Mouse (Mus musculus) spleen, adult 18-20 months (tissue): Measurements from ENCODE around the gene Pfpl.

ENCODE experiments used
- DNase-seq, 2 experiments: peaks; one replicate each; pipeline ENCODE4 v3.0.0; 2022; ENCODE audit warnings: mixed read lengths in 2 of 2

Pfpl gene

DNA sequence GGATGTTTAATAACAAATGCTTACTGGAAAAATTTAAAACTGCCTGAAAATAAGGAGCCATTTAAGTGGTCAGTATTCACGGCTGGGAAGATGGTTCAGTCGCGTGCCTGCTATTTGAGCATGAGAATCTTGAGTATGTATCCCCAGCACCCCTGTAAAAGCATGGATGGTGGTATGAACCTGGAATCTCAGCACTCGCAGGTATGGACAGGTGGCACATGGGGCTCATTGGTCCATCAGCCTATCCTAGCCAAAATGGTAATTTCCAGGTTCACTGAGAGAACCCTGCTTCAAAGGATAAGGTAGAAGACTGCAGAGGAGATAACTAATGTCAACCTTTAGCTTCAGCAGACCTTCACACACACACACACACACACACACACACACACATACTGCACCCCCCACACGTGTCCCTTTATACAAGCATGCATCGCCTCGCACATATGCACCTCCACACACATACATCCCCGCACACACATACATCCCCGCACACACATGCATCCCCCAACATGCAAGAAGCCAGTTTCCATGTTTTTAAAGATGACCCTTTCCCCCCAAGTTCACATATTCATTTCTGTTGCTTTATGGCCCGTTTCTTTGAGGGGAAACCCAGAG lies 37.9 kb downstream of the Pfpl start:
- peak in 1 of 2 experiments; percentile 2 for DNase-seq

DNA sequence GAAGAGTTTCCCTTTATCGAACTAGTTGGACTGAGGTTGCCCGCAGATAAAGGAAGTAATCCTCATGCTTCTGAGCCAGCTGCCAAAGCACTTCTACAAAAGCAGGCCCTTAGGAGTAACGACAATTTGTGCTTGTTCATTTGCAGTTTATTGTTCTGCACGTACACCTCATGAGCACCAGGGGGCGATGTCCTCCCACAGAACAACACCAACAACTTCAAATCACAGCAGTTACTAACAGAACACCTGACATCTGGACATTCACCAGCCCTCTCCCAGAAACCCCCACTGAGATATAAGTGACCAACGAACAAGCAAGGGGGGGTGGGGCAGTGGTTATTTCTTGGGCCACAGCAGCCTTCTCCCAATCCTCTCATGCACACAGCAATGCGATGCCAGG lies 38.5 kb downstream of the Pfpl start:
- peak; percentile 42 to 62 for DNase-seq

GRCm38 (mm10) chr19:12467436-12467835 lies 39.7 kb downstream of the Pfpl start:
- peak in 1 of 2 experiments; percentile 26 for DNase-seq

GRCm38 (mm10) chr19:12471866-12472265 lies 44.2 kb downstream of the Pfpl start:
- DNase-seq: no peak

GRCm38 (mm10) chr19:12472381-12472976 lies 44.8 kb downstream of the Pfpl start:
- no peak for DNase-seq

- DNase-seq: no peak
Measured at GRCm38 (mm10) chr19:12473201-12473641, 45.5 kb downstream of the Pfpl start.

- DNase-seq: no peak
Measured at GRCm38 (mm10) chr19:12473951-12474350, 46.2 kb downstream of the Pfpl start.

DNA sequence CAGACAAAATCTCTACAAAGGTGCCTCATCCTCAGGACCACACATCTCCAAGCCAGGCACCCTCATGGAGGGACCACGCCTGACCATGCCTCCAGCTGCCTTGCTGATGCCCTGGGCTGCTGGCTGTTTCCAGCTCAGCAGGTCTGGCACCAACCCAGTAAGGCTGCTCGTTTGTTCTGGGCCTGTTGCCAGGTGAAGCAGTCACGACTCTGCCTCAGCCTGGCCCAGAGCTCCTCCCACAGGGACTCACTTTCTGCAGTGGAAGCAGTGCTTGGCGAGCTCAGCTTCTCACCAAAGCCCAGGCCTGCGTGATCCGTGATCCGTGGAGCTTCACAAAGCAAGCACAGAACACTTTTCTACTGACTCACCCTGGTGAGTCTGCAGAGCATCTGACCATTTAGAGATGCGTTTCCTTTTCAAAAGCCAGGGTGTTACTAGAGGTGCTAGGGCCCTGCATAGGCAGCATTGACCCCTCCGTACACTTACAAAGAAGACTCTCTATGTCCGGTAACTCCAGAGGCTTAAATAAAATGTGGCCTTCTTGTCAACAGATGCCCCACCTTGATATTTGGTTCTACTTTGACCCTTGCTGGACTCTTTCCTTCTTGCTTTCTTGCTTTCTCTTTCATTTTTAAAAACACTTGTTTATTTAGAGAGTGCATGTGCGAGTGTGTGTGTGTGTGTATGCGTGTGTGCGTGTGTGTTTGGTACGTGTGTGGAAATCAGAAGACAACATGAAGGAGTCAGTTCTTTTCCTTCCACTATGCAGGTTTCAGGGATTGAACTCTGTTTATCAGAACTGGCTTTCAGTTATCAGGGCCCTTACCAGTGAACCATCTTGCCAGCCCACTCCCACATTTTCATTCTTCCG lies 47.9 kb downstream of the Pfpl start:
- peak; percentile 56 to 61 for DNase-seq

- DNase-seq: no peak
Measured at GRCm38 (mm10) chr19:12476721-12477270, 49.1 kb downstream of the Pfpl start.

GRCm38 (mm10) chr19:12478369-12478768 lies 50.7 kb downstream of the Pfpl start:
- DNase-seq: no peak
